Mouse (Mus musculus) telencephalon, adult 2 months (tissue): ENCODE data around the gene Arhgap27.
A peak's percentile ranks its signal among the peaks of the same experiment; 100 is the strongest.
"Not testable (repeated sequence)": the region's sequence is repeated elsewhere in the genome, so short reads cannot be mapped to it uniquely, and the experiment has no call there.

Source experiments
- DNase-seq: peaks from one replicate; pipeline ENCODE4 v3.0.0-alpha.2; 2011; ENCODE audit warnings: low read depth, low spot score

Gene Arhgap27

GRCm38 (mm10) chr11:103334925-103335324 lies 28.6 kb downstream of the Arhgap27 start:
- no peak for DNase-seq

GRCm38 (mm10) chr11:103333719-103334398 lies 29.6 kb downstream of the Arhgap27 start:
- no peak for DNase-seq

GRCm38 (mm10) chr11:103332890-103333651 lies 30.4 kb downstream of the Arhgap27 start:
- no peak for DNase-seq

- peak; percentile 77 for DNase-seq
These were observed 31.2 kb downstream of the Arhgap27 start for GRCm38 (mm10) chr11:103332186-103332889.

- no peak for DNase-seq
These were observed 31.8 kb downstream of the Arhgap27 start for GRCm38 (mm10) chr11:103331502-103332185.

GRCm38 (mm10) chr11:103330651-103331319 lies 32.7 kb downstream of the Arhgap27 start:
- no peak for DNase-seq

GRCm38 (mm10) chr11:103326950-103327349 lies 36.5 kb downstream of the Arhgap27 start:
- DNase-seq: no peak

GRCm38 (mm10) chr11:103325172-103325571 lies 38.3 kb downstream of the Arhgap27 start:
- no peak for DNase-seq

- DNase-seq: no peak
These were observed 38.8 kb downstream of the Arhgap27 start for GRCm38 (mm10) chr11:103324723-103325122.

- DNase-seq: not testable (repeated sequence)
These were observed 40.7 kb downstream of the Arhgap27 start for GRCm38 (mm10) chr11:103322832-103323231.

GRCm38 (mm10) chr11:103320646-103321045 lies 42.8 kb downstream of the Arhgap27 start:
- no peak for DNase-seq

GRCm38 (mm10) chr11:103320196-103320595 lies 43.3 kb downstream of the Arhgap27 start:
- DNase-seq: no peak

GRCm38 (mm10) chr11:103318042-103318441 lies 45.5 kb downstream of the Arhgap27 start:
- no peak for DNase-seq

- no peak for DNase-seq
These were observed 48.1 kb downstream of the Arhgap27 start for GRCm38 (mm10) chr11:103315379-103315778.

GRCm38 (mm10) chr11:103314736-103315374 lies 48.6 kb downstream of the Arhgap27 start:
- no peak for DNase-seq

- no peak for DNase-seq
These were observed 50.0 kb downstream of the Arhgap27 start for GRCm38 (mm10) chr11:103313542-103313941.

GRCm38 (mm10) chr11:103312655-103313255 lies 50.7 kb downstream of the Arhgap27 start:
- no peak for DNase-seq

GRCm38 (mm10) chr11:103311960-103312611 lies 51.4 kb downstream of the Arhgap27 start:
- DNase-seq: no peak

GRCm38 (mm10) chr11:103309956-103310574 lies 53.4 kb downstream of the Arhgap27 start:
- no peak for DNase-seq
